Mouse (Mus musculus): Measurements from ENCODE around the gene 4921511M17Rik. TPM values are rescaled to one million over a fixed set of nuclear protein-coding genes. Genes with fewer than 3 reads are reported as not detected.
"Not testable (repeated sequence)": the region's sequence is repeated elsewhere in the genome, so short reads cannot be mapped to it uniquely, and the experiment has no call there.

Gene 4921511M17Rik
- total RNA-seq (2021), result not detected
- long read RNA-seq, experiment 1, result 0 reads
- long read RNA-seq, experiment 2, result 0 reads

GRCm38 (mm10) chrX:154033727-154034126 lies at the start of gene 4921511M17Rik:
4921511M17Rik (minus strand) TSS chrX:154033827.
- DNase-seq (ENCODE audit: low spot score), result not testable (repeated sequence)

GRCm38 (mm10) chrX:154054939-154055338 lies 21.3 kb upstream of the 4921511M17Rik start, which contains the start of gene Gm10057:
Gm10057 (minus strand) TSS chrX:154055039.
- not testable (repeated sequence) for DNase-seq (ENCODE audit: low spot score)

GRCm38 (mm10) chrX:154012540-154012939 lies 21.1 kb downstream of the 4921511M17Rik start, which contains the start of gene Samt1:
Samt1 (minus strand) TSS chrX:154012640.
- not testable (repeated sequence) for DNase-seq (ENCODE audit: low spot score)

GRCm38 (mm10) chrX:153976914-153977313 lies 56.7 kb downstream of the 4921511M17Rik start:
- not testable (repeated sequence) for DNase-seq (ENCODE audit: low spot score)

- DNase-seq (ENCODE audit: low spot score), result not testable (repeated sequence)
These were observed 57.2 kb downstream of the 4921511M17Rik start for GRCm38 (mm10) chrX:153976467-153976866.

GRCm38 (mm10) chrX:153974450-153974849 lies 59.2 kb downstream of the 4921511M17Rik start:
- DNase-seq (ENCODE audit: low spot score), result no peak

Other genes with a start within 250 kb of the 4921511M17Rik start
- gene Spin2c, start 201.6 kb downstream of the 4921511M17Rik start, total RNA-seq (2021), result not detected
- not detected for gene Samt1, start 21.2 kb downstream of the 4921511M17Rik start, total RNA-seq (2021)
- gene Gm10057, start 21.2 kb upstream of the 4921511M17Rik start, total RNA-seq (2021), result not detected
- not detected for gene Gm15140, start 86.9 kb upstream of the 4921511M17Rik start, total RNA-seq (2021)

Measured in gastrocnemius, adult 18-20 months (tissue).